ENCODE assay signal across 8 mouse cellular contexts in the genomic region with DNA sequence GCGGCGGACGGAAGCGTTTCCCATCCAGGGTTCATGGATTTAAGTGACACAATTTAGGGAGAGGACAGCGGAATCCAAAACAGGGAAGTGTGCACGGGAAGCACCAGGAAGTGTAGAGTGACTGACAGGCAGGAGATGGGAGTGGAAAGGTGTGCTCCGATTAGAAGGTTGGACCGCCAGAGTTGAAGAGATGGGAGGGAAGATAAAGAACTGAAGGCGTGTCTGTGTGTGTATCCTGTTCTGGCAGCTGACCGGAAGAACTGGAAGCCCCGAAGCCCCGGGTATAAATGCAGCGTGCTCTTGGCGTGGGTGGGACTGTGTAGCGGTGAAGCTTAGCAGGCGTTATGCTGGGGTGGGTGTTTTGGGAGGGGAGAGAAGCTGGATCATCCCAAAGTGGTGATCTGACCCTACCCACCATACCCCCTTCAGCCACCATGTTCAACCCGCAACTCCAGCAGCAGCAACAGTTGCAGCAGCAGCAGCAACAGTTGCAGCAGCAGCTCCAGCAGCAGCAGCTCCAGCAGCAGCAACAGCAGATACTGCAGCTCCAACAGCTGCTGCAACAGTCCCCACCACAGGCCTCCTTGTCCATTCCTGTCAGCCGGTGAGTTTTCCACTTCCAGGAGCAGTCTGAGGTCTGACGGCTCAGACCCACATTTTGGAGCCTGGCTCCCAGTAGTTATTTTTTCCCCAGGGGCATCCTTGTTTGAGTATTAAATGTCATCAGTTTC. TPM values are rescaled to one million over a fixed set of nuclear protein-coding genes. Genes with fewer than 3 reads are reported as not detected.
A peak's percentile ranks its signal among the peaks of the same experiment; 100 is the strongest.
DNase-seq lines count a peak whose midpoint lies in the region; ATAC-seq and TF ChIP-seq lines count a peak whose summit lies in the region.

No protein-coding gene starts in this region.

- TF ChIP-seq CTCF in lung, adult 2 months (IDR thresholded peaks at IDR 0.05; ENCODE audit: insufficient read depth, low read length), result no peak
- no peak for TF ChIP-seq CTCF in small intestine, adult 2 months (IDR thresholded peaks at IDR 0.05; ENCODE audit: extremely low read depth, insufficient read length, insufficient replicate concordance, low read depth, low read length)

- H3K4me3 ChIP-seq in embryonic facial prominence, embryonic 12.5 days, result peak overlapping the region; percentile 88
- H3K4me3 ChIP-seq in hindbrain, embryonic 16.5 days (ENCODE audit: low read length), result peak overlapping the region; percentile 85
- H3K4me3 ChIP-seq in lung, adult 2 months (replicated peaks; ENCODE audit: extremely low read depth, low read depth, low read length), result peak overlapping the region; percentile 94
- H3K4me3 ChIP-seq in small intestine, adult 2 months (ENCODE audit: low read depth, low read length), result peak overlapping the region; percentile 77

- 7% methylated on average over 19 of the region's 19 CpGs for WGBS in embryonic facial prominence, embryonic 12.5 days
- 9% methylated on average over 18 of the region's 19 CpGs for WGBS in hindbrain, embryonic 16.5 days
- WGBS in lung, adult 2 months, result 5% methylated on average over 19 of the region's 19 CpGs
- 7% methylated on average over 19 of the region's 19 CpGs for WGBS in small intestine, adult 2 months

- peak; percentile 15 for ATAC-seq in CD4-positive, CD25-positive, alpha-beta regulatory T cell, adult 4 months
- ATAC-seq in embryonic facial prominence, embryonic 12.5 days (ENCODE audit: insufficient number of reproducible peaks, insufficient read depth, low FRiP score, low TSS enrichment), result peak; percentile 71
- ATAC-seq in hindbrain, embryonic 16.5 days, result no peak; the same call in 1 of the 2 replicates

- no peak for TF ChIP-seq POLR2A in lung, adult 2 months (IDR thresholded peaks at IDR 0.05; ENCODE audit: borderline replicate concordance, extremely low read depth, low read depth, low read length)
- no peak for TF ChIP-seq POLR2A in small intestine, adult 2 months (IDR thresholded peaks at IDR 0.05; ENCODE audit: low read depth, low read length)

- peak overlapping the region; percentile 76 for H3K9ac ChIP-seq in embryonic facial prominence, embryonic 12.5 days
- peak overlapping the region; percentile 88 for H3K9ac ChIP-seq in hindbrain, embryonic 16.5 days (ENCODE audit: low read depth, low read length)

- peaks cover 22% of the 10 kb centered on the region for H3K36me3 ChIP-seq in embryonic facial prominence, embryonic 12.5 days
- H3K36me3 ChIP-seq in hindbrain, embryonic 16.5 days (ENCODE audit: control insufficient read depth, insufficient read depth, low read length), result peaks cover 8% of the 10 kb centered on the region; the same call in 1 of the 2 replicates
- peaks cover 14% of the 10 kb centered on the region for H3K36me3 ChIP-seq in small intestine, adult 2 months (ENCODE audit: control insufficient read depth, insufficient read depth, low read length)

- H3K27ac ChIP-seq in embryonic facial prominence, embryonic 12.5 days, result peak overlapping the region; percentile 86
- H3K27ac ChIP-seq in hindbrain, embryonic 16.5 days (ENCODE audit: low read depth, low read length), result peak overlapping the region; percentile 90
- peak overlapping the region; percentile 89 for H3K27ac ChIP-seq in small intestine, adult 2 months (ENCODE audit: insufficient read depth, low read depth, low read length)

- H3K4me1 ChIP-seq in embryonic facial prominence, embryonic 12.5 days, result peaks cover 8% of the 10 kb centered on the region
- H3K4me1 ChIP-seq in hindbrain, embryonic 16.5 days (ENCODE audit: control insufficient read depth, insufficient read depth, low read depth, low read length), result peaks cover 19% of the 10 kb centered on the region
- peaks cover 3% of the 10 kb centered on the region; the same call in 1 of the 2 replicates for H3K4me1 ChIP-seq in lung, adult 2 months (ENCODE audit: control insufficient read depth, insufficient read depth, low read length)
- H3K4me1 ChIP-seq in small intestine, adult 2 months (ENCODE audit: control insufficient read depth, insufficient read depth, insufficient read length, low read length), result peaks cover 2% of the 10 kb centered on the region

- H3K27me3 ChIP-seq in embryonic facial prominence, embryonic 12.5 days, result no peaks in the 10 kb centered on the region
- H3K27me3 ChIP-seq in hindbrain, embryonic 16.5 days (replicated peaks; ENCODE audit: control insufficient read depth, insufficient read depth, low read length), result peaks cover 3% of the 10 kb centered on the region; the same call in 1 of the 2 replicates
- no peaks in the 10 kb centered on the region for H3K27me3 ChIP-seq in small intestine, adult 2 months (ENCODE audit: control insufficient read depth, insufficient read depth, low read length)

- H3K4me2 ChIP-seq in embryonic facial prominence, embryonic 12.5 days (replicated peaks), result peak overlapping the region; percentile 86
- H3K4me2 ChIP-seq in hindbrain, embryonic 16.5 days (ENCODE audit: low read length), result peak overlapping the region; percentile 92

- DNase-seq in 416B (ENCODE audit: low read depth), result peak; percentile 89
- DNase-seq in lung, adult 2 months, result no peak
- DNase-seq in cerebellum, adult 9-10 months, result no peak
- no peak for DNase-seq in adrenal gland, adult 2 months

- H3K9me3 ChIP-seq in embryonic facial prominence, embryonic 12.5 days, result no peaks in the 10 kb centered on the region
- H3K9me3 ChIP-seq in hindbrain, embryonic 16.5 days (ENCODE audit: control insufficient read depth, low read length), result no peaks in the 10 kb centered on the region

RNA-seq across cellular contexts. Expression of gene Dnm1, which starts 10.4 kb away (rescaled TPM):
- not detected for polyA plus RNA-seq in CD4-positive, CD25-positive, alpha-beta regulatory T cell, adult 4 months (2017; shearing (Covaris generic))
- 45.0 and 47.8 TPM in 2 replicates for polyA plus RNA-seq in embryonic facial prominence, embryonic 12.5 days (2016; fragmentation: Nextera tagmentation; extraction: Ambion mirVana)
- polyA plus RNA-seq in hindbrain, embryonic 16.5 days (2015; fragmentation: Nextera tagmentation; extraction: Ambion mirVana), result 71.2 and 79.0 TPM in 2 replicates
- polyA plus RNA-seq in lung, adult 2 months (2012; rRNA removed), result 44.0 and 60.3 TPM in 2 replicates
- 248 and 480 TPM in 2 replicates for polyA plus RNA-seq in small intestine, adult 2 months (2012; rRNA removed)
- total RNA-seq in adrenal gland, adult 2 months (2021), result 10 to 100 TPM; 15.8 to 22.5 TPM
- 114 and 144 TPM in 2 replicates for polyA plus RNA-seq in adrenal gland, adult 2 months (2012; rRNA removed)

RNA-seq across cellular contexts. Expression of gene Ciz1, which starts 11.4 kb away (rescaled TPM):
- 100 to 1,000 TPM in 1 of 2 experiments, 10 to 100 TPM in 1; 58.7 to 103 TPM for polyA plus RNA-seq in CD4-positive, CD25-positive, alpha-beta regulatory T cell, adult 4 months (2017; shearing (Covaris generic))
- polyA plus RNA-seq in embryonic facial prominence, embryonic 12.5 days (2016; fragmentation: Nextera tagmentation; extraction: Ambion mirVana), result 50.6 and 57.8 TPM in 2 replicates
- 41.1 and 57.5 TPM in 2 replicates for polyA plus RNA-seq in hindbrain, embryonic 16.5 days (2015; fragmentation: Nextera tagmentation; extraction: Ambion mirVana)
- 237 and 245 TPM in 2 replicates for polyA plus RNA-seq in lung, adult 2 months (2012; rRNA removed)
- 121 and 275 TPM in 2 replicates for polyA plus RNA-seq in small intestine, adult 2 months (2012; rRNA removed)
- 10 to 100 TPM; 54.0 to 94.0 TPM for total RNA-seq in adrenal gland, adult 2 months (2021)
- 290 and 303 TPM in 2 replicates for polyA plus RNA-seq in adrenal gland, adult 2 months (2012; rRNA removed)

RNA-seq across cellular contexts. Expression of gene 1110008P14Rik, which starts 18.2 kb away (rescaled TPM):
- polyA plus RNA-seq in CD4-positive, CD25-positive, alpha-beta regulatory T cell, adult 4 months (2017; shearing (Covaris generic)), result 10 to 100 TPM; 46.6 to 52.9 TPM
- 53.9 and 54.6 TPM in 2 replicates for polyA plus RNA-seq in embryonic facial prominence, embryonic 12.5 days (2016; fragmentation: Nextera tagmentation; extraction: Ambion mirVana)
- polyA plus RNA-seq in hindbrain, embryonic 16.5 days (2015; fragmentation: Nextera tagmentation; extraction: Ambion mirVana), result 161 and 196 TPM in 2 replicates
- 170 and 173 TPM in 2 replicates for polyA plus RNA-seq in lung, adult 2 months (2012; rRNA removed)
- 117 and 134 TPM in 2 replicates for polyA plus RNA-seq in small intestine, adult 2 months (2012; rRNA removed)
- 100 to 1,000 TPM; 152 to 167 TPM for total RNA-seq in adrenal gland, adult 2 months (2021)
- polyA plus RNA-seq in adrenal gland, adult 2 months (2012; rRNA removed), result 1,060 and 1,061 TPM in 2 replicates

RNA-seq across cellular contexts. Expression of gene Lcn2, which starts 24.5 kb away (rescaled TPM):
- not detected for polyA plus RNA-seq in CD4-positive, CD25-positive, alpha-beta regulatory T cell, adult 4 months (2017; shearing (Covaris generic))
- polyA plus RNA-seq in embryonic facial prominence, embryonic 12.5 days (2016; fragmentation: Nextera tagmentation; extraction: Ambion mirVana), result 1.3 and 1.4 TPM in 2 replicates
- 0.76 and 0.93 TPM in 2 replicates for polyA plus RNA-seq in hindbrain, embryonic 16.5 days (2015; fragmentation: Nextera tagmentation; extraction: Ambion mirVana)
- polyA plus RNA-seq in lung, adult 2 months (2012; rRNA removed), result 193 and 242 TPM in 2 replicates
- 5.5 and 5.8 TPM in 2 replicates for polyA plus RNA-seq in small intestine, adult 2 months (2012; rRNA removed)
- total RNA-seq in adrenal gland, adult 2 months (2021), result 1 to 10 TPM; 2.2 to 2.8 TPM
- polyA plus RNA-seq in adrenal gland, adult 2 months (2012; rRNA removed), result 0.45 and 2.1 TPM in 2 replicates

RNA-seq across cellular contexts. Expression of gene Ptges2, which starts 32.2 kb away (rescaled TPM):
- under 1 TPM; 0.34 to 0.50 TPM for polyA plus RNA-seq in CD4-positive, CD25-positive, alpha-beta regulatory T cell, adult 4 months (2017; shearing (Covaris generic))
- 36.1 and 36.9 TPM in 2 replicates for polyA plus RNA-seq in embryonic facial prominence, embryonic 12.5 days (2016; fragmentation: Nextera tagmentation; extraction: Ambion mirVana)
- polyA plus RNA-seq in hindbrain, embryonic 16.5 days (2015; fragmentation: Nextera tagmentation; extraction: Ambion mirVana), result 56.4 and 59.8 TPM in 2 replicates
- polyA plus RNA-seq in lung, adult 2 months (2012; rRNA removed), result 14.7 and 23.8 TPM in 2 replicates
- 22.3 and 32.6 TPM in 2 replicates for polyA plus RNA-seq in small intestine, adult 2 months (2012; rRNA removed)
- total RNA-seq in adrenal gland, adult 2 months (2021), result 10 to 100 TPM; 55.3 to 69.6 TPM
- polyA plus RNA-seq in adrenal gland, adult 2 months (2012; rRNA removed), result 35.6 and 50.7 TPM in 2 replicates

Comparison
In these comparisons a context has a peak if more than half of its experiments do, and no peak if none do; other contexts are left out.
1. RNA of gene Dnm1, which starts 10.4 kb away (polyA plus RNA-seq): 248 to 480 TPM in small intestine, adult 2 months, 114 to 144 TPM in adrenal gland, adult 2 months, 71.2 to 79.0 TPM in hindbrain, embryonic 16.5 days, 45.0 to 47.8 TPM in embryonic facial prominence, embryonic 12.5 days and 44.0 to 60.3 TPM in lung, adult 2 months; not detected in CD4-positive, CD25-positive, alpha-beta regulatory T cell, adult 4 months; every median in the first group is over 10 times any median in the second.
2. Peak in every context shown above with its lines, with median percentiles within 50 percentile points of each other: H3K27ac ChIP-seq and H3K4me3 ChIP-seq.